Mouse (Mus musculus): Measurements from ENCODE around the gene Thy1. TPM values are rescaled to one million over a fixed set of nuclear protein-coding genes. Genes with fewer than 3 reads are reported as not detected.

Gene Thy1
- polyA plus RNA-seq, 1 experiment, result 767 TPM

GRCm38 (mm10) chr9:44076764-44077120 lies 33.6 kb downstream of the Thy1 start:
- no peak overlapping the region for H3K27ac ChIP-seq (ENCODE audit: insufficient read depth, low read depth, low read length)
- 18% methylated on average over 5 of the region's 5 CpGs for WGBS
- peaks cover 60% of the 10 kb centered on the region for H3K4me1 ChIP-seq (ENCODE audit: control insufficient read depth, insufficient read depth, low read length)
- H3K4me3 ChIP-seq (ENCODE audit: insufficient read depth, low read depth, low read length), result no peak overlapping the region
- TF ChIP-seq POLR2A (IDR thresholded peaks at IDR 0.05; ENCODE audit: insufficient read depth, low read depth, low read length) (no peak), CTCF (IDR thresholded peaks at IDR 0.05; ENCODE audit: insufficient read depth, low read depth, low read length) (peak; percentile 20; the same call in 1 of the 2 replicates)

DNA sequence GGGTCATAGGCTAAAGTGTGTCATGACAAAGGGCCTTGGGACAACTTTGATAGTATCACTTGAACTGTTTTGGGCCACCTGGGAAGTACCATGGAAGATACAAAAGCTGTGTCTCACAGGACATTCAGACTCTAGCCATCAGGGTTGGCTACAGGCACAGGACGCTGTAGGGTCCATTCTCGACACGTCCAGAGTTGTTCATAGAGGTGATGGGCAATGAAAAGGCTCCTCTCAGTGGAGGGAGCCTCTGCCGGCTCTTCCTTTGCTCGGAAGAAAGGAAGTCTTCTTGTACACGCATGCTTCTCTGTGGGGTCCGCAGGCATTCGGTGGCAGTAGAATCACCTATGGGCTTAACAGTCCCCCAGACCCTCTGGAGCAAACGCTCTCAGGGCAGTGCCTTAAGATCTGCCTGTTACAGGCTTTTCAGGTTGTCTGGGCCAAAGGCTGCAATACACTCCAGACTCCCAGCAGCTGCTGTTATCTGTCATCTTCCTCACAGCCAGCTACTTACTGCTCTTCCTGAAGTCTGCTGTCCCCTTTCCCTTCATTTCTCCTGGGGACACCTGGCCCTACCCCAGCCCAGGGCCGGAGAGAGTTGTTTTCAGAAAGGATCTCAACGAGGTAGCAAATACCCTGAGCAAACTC lies 34.2 kb downstream of the Thy1 start:
- 92% methylated on average over 11 of the region's 11 CpGs for WGBS
- no peak overlapping the region for H3K4me3 ChIP-seq (ENCODE audit: insufficient read depth, low read depth, low read length)
- TF ChIP-seq POLR2A (IDR thresholded peaks at IDR 0.05; ENCODE audit: insufficient read depth, low read depth, low read length), result no peak
- no peak for TF ChIP-seq CTCF (IDR thresholded peaks at IDR 0.05; ENCODE audit: insufficient read depth, low read depth, low read length)
- H3K4me1 ChIP-seq (ENCODE audit: control insufficient read depth, insufficient read depth, low read length), result peaks cover 54% of the 10 kb centered on the region
- no peak overlapping the region for H3K27ac ChIP-seq (ENCODE audit: insufficient read depth, low read depth, low read length)

GRCm38 (mm10) chr9:44078136-44078797 lies 35.1 kb downstream of the Thy1 start:
- TF ChIP-seq CTCF (IDR thresholded peaks at IDR 0.05; ENCODE audit: insufficient read depth, low read depth, low read length) (no peak), POLR2A (IDR thresholded peaks at IDR 0.05; ENCODE audit: insufficient read depth, low read depth, low read length) (no peak)
- 84% methylated on average over 10 of the region's 10 CpGs for WGBS
- Histone ChIP-seq H3K4me3 (ENCODE audit: insufficient read depth, low read depth, low read length) (no peak overlapping the region), H3K4me1 (ENCODE audit: control insufficient read depth, insufficient read depth, low read length) (peaks cover 48% of the 10 kb centered on the region), H3K27ac (ENCODE audit: insufficient read depth, low read depth, low read length) (peak overlapping the region; percentile 75)

GRCm38 (mm10) chr9:44078955-44079756 lies 36.0 kb downstream of the Thy1 start:
- no peak for TF ChIP-seq CTCF (IDR thresholded peaks at IDR 0.05; ENCODE audit: insufficient read depth, low read depth, low read length)
- no peak for TF ChIP-seq POLR2A (IDR thresholded peaks at IDR 0.05; ENCODE audit: insufficient read depth, low read depth, low read length)

DNA sequence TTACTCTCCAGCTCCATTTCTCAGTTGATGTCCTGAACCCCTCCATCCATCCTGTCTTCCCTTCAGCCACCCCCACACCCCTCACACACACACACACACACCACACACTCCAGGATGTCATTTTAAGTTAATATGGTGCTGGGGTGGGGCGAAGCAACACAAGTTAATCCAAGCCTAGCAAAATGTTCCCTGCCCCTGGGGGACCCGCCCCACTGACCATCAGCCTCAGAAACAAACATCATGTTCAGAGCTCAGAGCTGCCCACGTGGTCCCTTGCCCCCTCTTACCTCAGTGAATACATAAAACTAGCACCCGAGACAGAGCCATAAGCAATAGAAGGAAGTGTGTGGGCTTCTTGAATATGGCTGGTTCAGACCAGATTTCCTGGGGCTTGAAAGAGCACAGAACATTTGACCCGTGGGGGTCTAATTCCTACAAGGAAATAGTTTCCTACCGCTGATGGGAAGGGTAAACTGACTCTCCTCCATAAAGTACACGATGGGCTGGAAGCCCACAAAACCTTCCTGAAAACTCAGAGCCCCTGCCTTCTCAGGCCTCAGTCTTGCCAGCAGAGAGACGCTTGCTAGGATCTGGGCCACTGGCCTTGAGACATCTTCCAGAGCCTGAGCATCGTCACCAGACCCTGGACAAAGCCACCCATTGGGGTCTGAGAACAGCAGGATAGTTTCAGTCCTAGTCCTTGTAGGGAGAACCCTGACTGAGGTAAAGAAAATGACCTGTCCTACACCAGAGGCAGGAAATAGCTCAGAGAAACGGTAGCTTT lies 37.0 kb downstream of the Thy1 start:
- H3K4me3 ChIP-seq (ENCODE audit: insufficient read depth, low read depth, low read length), result no peak overlapping the region
- peak overlapping the region; percentile 40; the same call in 1 of the 2 replicates for H3K27ac ChIP-seq (ENCODE audit: insufficient read depth, low read depth, low read length)
- H3K4me1 ChIP-seq (ENCODE audit: control insufficient read depth, insufficient read depth, low read length), result peaks cover 52% of the 10 kb centered on the region
- TF ChIP-seq POLR2A (IDR thresholded peaks at IDR 0.05; ENCODE audit: insufficient read depth, low read depth, low read length), result no peak
- no peak for TF ChIP-seq CTCF (IDR thresholded peaks at IDR 0.05; ENCODE audit: insufficient read depth, low read depth, low read length)
- 71% methylated on average over 10 of the region's 10 CpGs for WGBS

More at GRCm38 (mm10) chr9:44078955-44079756, 36.0 kb downstream of the Thy1 start:
- Histone ChIP-seq H3K4me1 (ENCODE audit: control insufficient read depth, insufficient read depth, low read length) (peaks cover 52% of the 10 kb centered on the region), H3K4me3 (ENCODE audit: insufficient read depth, low read depth, low read length) (no peak overlapping the region), H3K27ac (ENCODE audit: insufficient read depth, low read depth, low read length) (peak overlapping the region; percentile 75)
- WGBS, result 41% methylated on average over 16 of the region's 16 CpGs

- H3K4me3 ChIP-seq (ENCODE audit: insufficient read depth, low read depth, low read length), result no peak overlapping the region
- TF ChIP-seq POLR2A (IDR thresholded peaks at IDR 0.05; ENCODE audit: insufficient read depth, low read depth, low read length) (no peak), CTCF (IDR thresholded peaks at IDR 0.05; ENCODE audit: insufficient read depth, low read depth, low read length) (no peak)
- H3K4me1 ChIP-seq (ENCODE audit: control insufficient read depth, insufficient read depth, low read length), result peaks cover 52% of the 10 kb centered on the region
- WGBS, result 37% methylated on average over 5 of the region's 5 CpGs
- peak overlapping the region; percentile 54; the same call in 1 of the 2 replicates for H3K27ac ChIP-seq (ENCODE audit: insufficient read depth, low read depth, low read length)
Measured at GRCm38 (mm10) chr9:44080953-44081352, 37.8 kb downstream of the Thy1 start.

DNA sequence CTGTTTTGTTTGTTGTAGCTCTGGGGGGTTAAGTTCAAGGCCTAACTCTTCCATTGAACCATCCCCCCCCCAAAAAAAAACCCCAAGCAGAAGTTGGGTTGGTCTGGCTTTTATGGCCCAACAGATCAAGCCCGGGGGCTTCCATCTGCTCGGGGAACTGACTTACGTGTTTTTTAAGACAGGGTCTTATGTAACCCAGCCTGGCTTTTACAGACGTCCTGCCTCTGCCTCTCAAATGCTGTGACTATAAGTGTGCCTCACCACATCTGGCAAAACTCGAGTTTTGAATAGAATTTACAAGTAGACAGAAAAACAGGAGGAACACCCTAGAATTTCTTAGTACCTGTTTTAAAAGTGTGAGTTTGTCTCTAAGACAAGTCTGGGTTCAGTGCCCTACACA lies 38.4 kb downstream of the Thy1 start:
- H3K4me1 ChIP-seq (ENCODE audit: control insufficient read depth, insufficient read depth, low read length), result peaks cover 50% of the 10 kb centered on the region
- H3K4me3 ChIP-seq (ENCODE audit: insufficient read depth, low read depth, low read length), result no peak overlapping the region
- TF ChIP-seq CTCF (IDR thresholded peaks at IDR 0.05; ENCODE audit: insufficient read depth, low read depth, low read length), result no peak
- TF ChIP-seq POLR2A (IDR thresholded peaks at IDR 0.05; ENCODE audit: insufficient read depth, low read depth, low read length), result no peak
- WGBS, result 51% methylated on average over 5 of the region's 5 CpGs
- H3K27ac ChIP-seq (ENCODE audit: insufficient read depth, low read depth, low read length), result no peak overlapping the region; the same call in 1 of the 2 replicates

DNA sequence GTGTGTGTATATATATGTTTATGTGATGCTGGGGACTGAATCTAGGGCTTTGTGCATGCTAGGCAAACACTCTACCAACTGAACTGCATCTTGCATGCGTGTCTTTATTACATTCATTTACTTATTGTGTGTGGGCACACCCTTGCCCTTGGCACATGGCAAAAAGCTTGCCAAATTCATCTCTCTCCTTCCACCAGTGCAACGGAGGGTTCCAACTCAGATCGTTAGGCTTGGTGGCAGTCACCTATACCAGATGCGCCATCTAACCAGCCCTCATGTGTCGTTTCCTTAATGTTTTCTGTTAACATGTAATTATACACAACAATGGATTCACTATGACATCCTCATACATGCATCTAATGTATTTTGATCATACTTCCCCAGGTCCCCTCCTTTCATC lies 39.1 kb downstream of the Thy1 start:
- Histone ChIP-seq H3K4me1 (ENCODE audit: control insufficient read depth, insufficient read depth, low read length) (peaks cover 50% of the 10 kb centered on the region), H3K27ac (ENCODE audit: insufficient read depth, low read depth, low read length) (no peak overlapping the region), H3K4me3 (ENCODE audit: insufficient read depth, low read depth, low read length) (no peak overlapping the region)
- WGBS, result 63% methylated on average over 5 of the region's 5 CpGs
- no peak for TF ChIP-seq CTCF (IDR thresholded peaks at IDR 0.05; ENCODE audit: insufficient read depth, low read depth, low read length)
- TF ChIP-seq POLR2A (IDR thresholded peaks at IDR 0.05; ENCODE audit: insufficient read depth, low read depth, low read length), result no peak

Measured in olfactory bulb, adult 2 months (tissue).